Mouse (Mus musculus): ENCODE results near the gene Gm5726.
"Not testable (repeated sequence)": the region's sequence is repeated elsewhere in the genome, so short reads cannot be mapped to it uniquely, and the experiment has no call there.

Gene Gm5726

GRCm38 (mm10) chr7:20545657-20546056, at the start of gene Gm5726:
Gm5726 (minus strand) TSS chr7:20545757.
- DNase-seq = not testable (repeated sequence)

DNA sequence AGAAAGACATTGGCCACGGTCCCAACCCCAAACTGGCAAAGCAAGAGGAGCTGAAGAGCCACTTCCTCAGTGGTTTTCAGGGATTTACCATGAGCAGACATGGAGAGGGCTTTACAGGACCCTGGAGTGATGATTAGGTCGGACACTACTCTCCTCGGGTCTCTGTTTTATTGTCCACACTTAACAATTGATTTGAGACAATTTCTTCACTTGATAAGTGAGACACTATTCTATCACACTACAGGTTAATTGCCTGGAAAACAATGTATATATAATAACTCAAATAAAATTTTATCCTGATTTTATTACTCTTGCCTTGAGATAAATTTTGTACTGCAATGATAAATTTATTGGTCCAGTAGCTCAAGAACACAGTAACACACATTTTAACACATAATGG, 30.6 kb upstream of the Gm5726 start, which contains the start of gene Gm4141:
Gm4141 (minus strand) TSS at position 101 of the 400 bp plus-strand sequence.
- not testable (repeated sequence) for DNase-seq

- not testable (repeated sequence) for DNase-seq
Observed at GRCm38 (mm10) chr7:20533537-20533936, 12.0 kb downstream of the Gm5726 start, which contains the start of gene Vmn1r104. Vmn1r104 (plus strand) TSS chr7:20533837.

GRCm38 (mm10) chr7:20510434-20510833, 35.1 kb downstream of the Gm5726 start, which contains the start of gene Vmn1r103:
Vmn1r103 (minus strand) TSS chr7:20510534.
- not testable (repeated sequence) for DNase-seq

All from cerebellum, postnatal 10 days (tissue).